Mouse (Mus musculus) limb, embryonic 15.5 days (tissue): ENCODE measurements around the gene Kcnk5. TPM values are rescaled to one million over a fixed set of nuclear protein-coding genes. Genes with fewer than 3 reads are reported as not detected.

Experiments
- ATAC-seq: fragments of 200-750 bp; cut with Nextera tagmentation; 2 replicates; pipeline ENCODE4 v1.8.0; 2017; ENCODE audit warnings: low read depth, moderate TSS enrichment; ENCODE audit not compliant: insufficient number of reproducible peaks, low FRiP score, low TSS enrichment
- H3K27ac ChIP-seq: fragments of 300-500 bp; sonication (generic); 2 replicates; pipeline ENCODE4 v1.5.1; 2015; ENCODE audit warnings: moderate library complexity, mild to moderate bottlenecking, inconsistent platforms
- H3K27me3 ChIP-seq: fragments of 300-500 bp; sonication (generic); 2 replicates; pipeline ENCODE4 v1.6.1; 2015; ENCODE audit warnings: inconsistent platforms
- H3K36me3 ChIP-seq: fragments of 300-500 bp; sonication (generic); 2 replicates; pipeline ENCODE4 v1.6.1; 2015; ENCODE audit warnings: inconsistent platforms
- H3K4me1 ChIP-seq: fragments of 300-500 bp; sonication (generic); 2 replicates; pipeline ENCODE4 v1.6.1; 2015; ENCODE audit warnings: inconsistent platforms
- H3K4me2 ChIP-seq: fragments of 300-500 bp; sonication (generic); 2 replicates; pipeline ENCODE4 v1.6.1; 2015; ENCODE audit warnings: mild to moderate bottlenecking, inconsistent platforms
- H3K4me3 ChIP-seq: fragments of 300-500 bp; sonication (generic); 2 replicates; pipeline ENCODE4 v1.5.1; 2015; ENCODE audit warnings: mild to moderate bottlenecking, inconsistent platforms
- H3K9ac ChIP-seq: fragments of 300-500 bp; sonication (generic); 2 replicates; pipeline ENCODE4 v1.6.1; 2015; ENCODE audit warnings: inconsistent platforms
- H3K9me3 ChIP-seq: fragments of 300-500 bp; sonication (generic); 2 replicates; pipeline ENCODE4 v1.6.1; 2016; ENCODE audit warnings: inconsistent platforms
- WGBS: fragments of 180-500 bp; shearing (Covaris S2); methylation state at CpG from one replicate; pipeline ENCODE4 v1.1.7; 2015; 5-methylcytosine and 5-hydroxymethylcytosine counted together
- polyA plus RNA-seq: library from polyadenylated mRNA; unstranded; fragments of >200 nt; fragmentation: Nextera tagmentation; extraction: Ambion mirVana; gene quantifications from 2 replicates; pipeline ENCODE4 v1.2.1, GENCODE M21; 2015

Gene Kcnk5
- polyA plus RNA-seq, 1 experiment from 2014 or later = 4.7 TPM

GRCm38 (mm10) chr14:20103207-20103606 is 78.4 kb downstream of the Kcnk5 start:
- no peaks in the 10 kb centered on the region for H3K27me3 ChIP-seq
- no peak for ATAC-seq
- no peak overlapping the region for H3K9ac ChIP-seq
- no peaks in the 10 kb centered on the region for H3K4me1 ChIP-seq
- no peak overlapping the region for H3K27ac ChIP-seq
- H3K36me3 ChIP-seq = no peaks in the 10 kb centered on the region
- no peak overlapping the region for H3K4me3 ChIP-seq
- H3K9me3 ChIP-seq = no peaks in the 10 kb centered on the region
- 47% methylated on average over 4 of the region's 4 CpGs for WGBS
- H3K4me2 ChIP-seq = no peak overlapping the region

DNA sequence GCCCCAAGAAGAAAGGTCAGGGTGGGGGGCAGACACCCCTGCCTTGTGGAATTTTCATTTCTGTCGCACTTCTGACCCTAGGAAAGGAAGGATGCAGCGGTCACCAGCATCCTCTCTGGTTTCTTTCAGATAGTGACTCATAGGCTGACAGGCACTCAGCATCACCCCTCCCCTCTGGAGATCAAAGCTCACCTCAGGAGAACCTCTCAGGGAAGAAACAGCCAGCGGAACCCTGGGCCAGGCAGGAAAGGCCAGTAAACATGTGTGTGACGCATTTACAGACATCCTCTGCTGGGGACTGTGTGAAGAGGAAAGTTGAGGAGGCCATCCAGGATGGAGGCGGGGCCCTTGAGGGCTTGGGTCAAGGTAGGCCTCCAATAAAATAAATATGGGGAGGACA is 83.5 kb downstream of the Kcnk5 start:
- no peaks in the 10 kb centered on the region for H3K4me1 ChIP-seq
- H3K27ac ChIP-seq = no peak overlapping the region
- no peaks in the 10 kb centered on the region for H3K36me3 ChIP-seq
- H3K27me3 ChIP-seq = no peaks in the 10 kb centered on the region
- ATAC-seq = no peak
- no peak overlapping the region for H3K4me2 ChIP-seq
- no peaks in the 10 kb centered on the region for H3K9me3 ChIP-seq
- H3K9ac ChIP-seq = no peak overlapping the region
- WGBS = 27% methylated on average over 5 of the region's 5 CpGs
- H3K4me3 ChIP-seq = no peak overlapping the region

DNA sequence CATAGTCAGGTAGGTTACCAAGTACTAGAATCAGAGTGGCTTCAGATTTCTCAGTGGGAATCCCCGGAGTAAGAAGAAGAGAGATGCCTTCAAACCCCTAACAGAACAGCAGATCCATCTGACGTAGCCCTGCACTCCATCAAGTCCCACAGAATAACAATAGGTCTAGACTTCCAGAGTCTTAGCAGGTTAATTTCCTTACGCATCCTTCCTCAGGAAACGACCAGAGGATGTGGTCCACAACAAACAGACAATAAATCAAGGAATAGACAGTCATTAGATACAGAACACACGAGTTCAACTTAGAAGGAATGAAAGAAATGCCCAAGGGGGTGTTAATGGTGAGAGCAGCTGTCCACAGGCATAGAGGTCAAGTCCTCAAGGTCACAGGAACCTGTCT is 86.7 kb downstream of the Kcnk5 start:
- no peak overlapping the region for H3K4me2 ChIP-seq
- H3K36me3 ChIP-seq = no peaks in the 10 kb centered on the region
- 36% methylated on average over 5 of the region's 5 CpGs for WGBS
- no peak overlapping the region for H3K9ac ChIP-seq
- H3K4me1 ChIP-seq = no peaks in the 10 kb centered on the region
- no peak overlapping the region for H3K4me3 ChIP-seq
- no peaks in the 10 kb centered on the region for H3K27me3 ChIP-seq
- ATAC-seq = no peak
- H3K9me3 ChIP-seq = no peaks in the 10 kb centered on the region
- no peak overlapping the region for H3K27ac ChIP-seq

DNA sequence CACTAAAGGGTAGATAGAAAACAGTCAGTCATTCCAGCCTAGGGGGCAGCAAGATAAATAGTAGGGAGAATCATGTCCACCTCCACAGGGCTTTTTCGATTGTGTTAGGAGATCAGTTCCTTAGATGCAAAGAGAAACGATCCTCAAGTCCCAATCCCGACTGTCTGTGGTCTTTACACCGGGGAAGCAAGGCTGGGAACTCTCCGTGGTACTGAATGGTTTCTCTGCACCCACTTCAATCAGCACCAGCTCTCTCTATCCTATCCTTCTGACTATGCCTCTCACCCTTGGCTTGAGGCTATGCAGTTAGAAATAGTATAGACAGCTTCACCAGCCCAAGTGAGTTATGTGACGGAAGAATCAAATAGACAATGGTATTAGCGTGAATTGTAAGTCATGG is 88.1 kb downstream of the Kcnk5 start:
- H3K4me1 ChIP-seq = no peaks in the 10 kb centered on the region
- ATAC-seq = no peak
- H3K4me2 ChIP-seq = no peak overlapping the region
- H3K4me3 ChIP-seq = no peak overlapping the region
- H3K36me3 ChIP-seq = no peaks in the 10 kb centered on the region
- no peak overlapping the region for H3K9ac ChIP-seq
- no peak overlapping the region for H3K27ac ChIP-seq
- no peaks in the 10 kb centered on the region for H3K27me3 ChIP-seq
- WGBS = 19% methylated on average over 7 of the region's 7 CpGs
- H3K9me3 ChIP-seq = no peaks in the 10 kb centered on the region

Other genes starting within 250 kb of the Kcnk5 start
- 49.4 and 60.6 TPM in 2 replicates for gene Gng2, start 204.2 kb downstream of the Kcnk5 start, polyA plus RNA-seq
- gene Saysd1, start 43.3 kb downstream of the Kcnk5 start, polyA plus RNA-seq = 13.4 and 14.1 TPM in 2 replicates
- 0.17 TPM in 1 of 2 replicates, not detected in the other for gene Kcnk16, start 87.4 kb upstream of the Kcnk5 start, polyA plus RNA-seq
- gene Nudt13, start 112.9 kb upstream of the Kcnk5 start, polyA plus RNA-seq = 17.6 and 19.6 TPM in 2 replicates
- gene Ecd, start 166.3 kb upstream of the Kcnk5 start, polyA plus RNA-seq = 47.5 and 48.2 TPM in 2 replicates
- 31.1 and 34.8 TPM in 2 replicates for gene Fam149b, start 166.4 kb upstream of the Kcnk5 start, polyA plus RNA-seq
- 164 and 168 TPM in 2 replicates for gene Dnajc9, start 207.1 kb upstream of the Kcnk5 start, polyA plus RNA-seq
- gene Mrps16, start 211.8 kb upstream of the Kcnk5 start, polyA plus RNA-seq = 87.8 and 91.2 TPM in 2 replicates